In the genomic region with DNA sequence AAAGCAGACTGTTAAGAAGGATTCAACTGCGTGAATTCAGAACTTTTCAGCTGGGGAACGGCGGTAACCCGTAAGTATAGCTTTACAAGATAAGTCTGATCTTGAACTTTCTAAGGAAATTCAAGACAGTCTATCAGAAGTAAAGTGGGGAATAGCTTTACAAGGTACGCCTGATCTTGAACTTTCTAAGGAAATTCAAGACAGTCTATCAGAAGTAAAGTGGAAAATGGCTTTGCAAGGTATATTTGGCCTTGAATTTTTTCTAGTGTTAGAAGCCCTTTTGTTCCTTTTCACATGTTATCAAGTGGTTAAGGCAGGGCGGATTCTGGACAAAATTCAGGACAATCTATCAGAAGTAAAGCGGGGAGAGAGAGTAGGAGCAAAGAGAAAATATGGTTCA, we compare ENCODE assay signal across 12 mouse cellular contexts. TPM values are rescaled to one million over a fixed set of nuclear protein-coding genes. Genes with fewer than 3 reads are reported as not detected.
DNase-seq lines count a peak whose midpoint lies in the region.
"Not testable (repeated sequence)": the region's sequence is repeated elsewhere in the genome, so short reads cannot be mapped to it uniquely, and the experiment has no call there.
"Had no signal": no experiment of that assay in that cellular context is flagged by ENCODE, and none has a peak within 500 bp of the region (broad histone marks: within the 10 kb centered on the region; RNA-seq: fewer than 3 reads in every experiment).

No protein-coding gene starts in this region.

- intact Hi-C loops in left cerebral cortex, postnatal 25 days (cut with DNase I): not testable (repeated sequence)

- DNase-seq in B cell, adult 2 months: peak; percentile 24 to 30
- peak; percentile 61 to 65 for DNase-seq in frontal cortex, adult 2 months (ENCODE audit: extremely low spot score in 1 of 2, low spot score in 1 of 2)
- DNase-seq in heart, adult 9 months (ENCODE audit: low spot score in 2 of 2): peak; percentile 73 to 76
- DNase-seq in kidney, adult 9 months: peak; percentile 68
- peak; percentile 12 for DNase-seq in layer of hippocampus, adult 9-11 months
- peak; percentile 63 to 65 for DNase-seq in left cerebral cortex, postnatal 25 days (ENCODE audit: low spot score in 2 of 2)
- DNase-seq in testis, postnatal 14 days (ENCODE audit: low spot score): peak; percentile 56

RNA-seq across cellular contexts. Expression of gene Tap2, which starts 16.5 kb away (rescaled TPM):
- polyA plus RNA-seq in frontal cortex, adult 2 months (2012; rRNA removed): 9.1 and 10.1 TPM in 2 replicates
- total RNA-seq in left cerebral cortex, postnatal 25 days (2021): 1 to 10 TPM; 5.2 to 5.4 TPM

RNA-seq across cellular contexts. Expression of gene H2-Ob, which starts 18.9 kb away (rescaled TPM):
- 0.78 and 1.1 TPM in 2 replicates for polyA plus RNA-seq in frontal cortex, adult 2 months (2012; rRNA removed)
- under 1 TPM in 1 of 2 experiments, not detected in 1; 0.23 TPM for total RNA-seq in left cerebral cortex, postnatal 25 days (2021)
- polyA plus RNA-seq: C2C12; embryonic facial prominence, embryonic 10.5 days; forebrain, embryonic 13.5 days; hindbrain, embryonic 12.5 days; Patski had no signal

RNA-seq across cellular contexts. Expression of gene Psmb8, which starts 22.3 kb away (rescaled TPM):
- polyA plus RNA-seq in frontal cortex, adult 2 months (2012; rRNA removed): 10.1 and 12.1 TPM in 2 replicates
- 1 to 10 TPM; 2.0 to 4.1 TPM for total RNA-seq in left cerebral cortex, postnatal 25 days (2021)

RNA-seq across cellular contexts. Expression of gene Psmb9, which starts 32.2 kb away (rescaled TPM):
- polyA plus RNA-seq in frontal cortex, adult 2 months (2012; rRNA removed): 4.5 and 4.7 TPM in 2 replicates
- total RNA-seq in left cerebral cortex, postnatal 25 days (2021): 1 to 10 TPM in 1 of 2 experiments, under 1 TPM in 1; 0.53 to 1.4 TPM

RNA-seq across cellular contexts. Expression of gene Tap1, which starts 32.4 kb away (rescaled TPM):
- polyA plus RNA-seq in frontal cortex, adult 2 months (2012; rRNA removed): 4.0 and 4.1 TPM in 2 replicates
- total RNA-seq in left cerebral cortex, postnatal 25 days (2021): 1 to 10 TPM; 1.5 to 1.8 TPM

Comparison
In these comparisons a context has a peak if more than half of its experiments do, and no peak if none do; other contexts are left out.
1. Peak in every context shown above with its lines: DNase-seq.
2. DNase-seq: peak in every context shown above with its lines; median percentile 74 in heart, adult 9 months; 68 in kidney, adult 9 months; 64 in left cerebral cortex, postnatal 25 days; 63 in frontal cortex, adult 2 months; 56 in testis, postnatal 14 days; 27 in B cell, adult 2 months; 12 in layer of hippocampus, adult 9-11 months.